Mouse (Mus musculus): ENCODE measurements around the gene Ebf3.

DNA sequence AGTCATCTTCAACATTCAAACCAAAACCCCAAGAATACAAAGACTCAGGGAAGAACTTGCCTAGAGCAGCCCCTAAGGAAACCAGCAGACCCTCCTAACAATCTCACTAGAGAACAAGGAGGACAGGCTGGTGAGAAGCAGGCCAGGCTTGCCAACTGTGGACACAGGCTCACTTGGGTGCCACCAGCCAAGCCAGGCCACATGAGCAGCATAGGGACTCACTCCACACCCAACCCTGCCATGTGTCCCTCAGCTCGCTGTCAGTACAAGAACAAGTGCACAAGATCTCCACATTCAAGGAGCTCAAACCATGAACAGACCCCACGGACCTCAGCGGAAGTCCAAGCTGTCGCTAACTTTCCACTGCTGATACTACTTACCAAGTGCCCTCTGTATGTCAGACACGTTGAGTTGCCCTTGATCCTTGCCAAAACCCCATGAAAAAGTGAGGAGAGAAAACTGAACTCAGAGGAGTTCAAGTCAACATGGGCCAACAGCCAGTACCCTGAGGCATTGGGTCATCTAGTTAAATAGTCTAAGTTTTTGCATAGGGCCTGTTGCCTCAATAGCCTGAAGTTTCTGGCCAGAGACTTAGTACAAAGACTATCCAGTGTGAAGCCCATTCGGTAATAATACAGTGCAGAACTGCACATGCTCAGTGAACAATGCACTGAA is 91.3 kb downstream of the Ebf3 start:
- no peak for TF ChIP-seq CTCF (IDR thresholded peaks at IDR 0.05; ENCODE audit: extremely low read depth, insufficient read length, insufficient replicate concordance, low read depth, low read length)
- TF ChIP-seq POLR2A (IDR thresholded peaks at IDR 0.05; ENCODE audit: low read depth, low read length) = no peak

Measured in small intestine, adult 2 months (tissue).